Mouse (Mus musculus): ENCODE data around the gene Dnttip2.

DNA sequence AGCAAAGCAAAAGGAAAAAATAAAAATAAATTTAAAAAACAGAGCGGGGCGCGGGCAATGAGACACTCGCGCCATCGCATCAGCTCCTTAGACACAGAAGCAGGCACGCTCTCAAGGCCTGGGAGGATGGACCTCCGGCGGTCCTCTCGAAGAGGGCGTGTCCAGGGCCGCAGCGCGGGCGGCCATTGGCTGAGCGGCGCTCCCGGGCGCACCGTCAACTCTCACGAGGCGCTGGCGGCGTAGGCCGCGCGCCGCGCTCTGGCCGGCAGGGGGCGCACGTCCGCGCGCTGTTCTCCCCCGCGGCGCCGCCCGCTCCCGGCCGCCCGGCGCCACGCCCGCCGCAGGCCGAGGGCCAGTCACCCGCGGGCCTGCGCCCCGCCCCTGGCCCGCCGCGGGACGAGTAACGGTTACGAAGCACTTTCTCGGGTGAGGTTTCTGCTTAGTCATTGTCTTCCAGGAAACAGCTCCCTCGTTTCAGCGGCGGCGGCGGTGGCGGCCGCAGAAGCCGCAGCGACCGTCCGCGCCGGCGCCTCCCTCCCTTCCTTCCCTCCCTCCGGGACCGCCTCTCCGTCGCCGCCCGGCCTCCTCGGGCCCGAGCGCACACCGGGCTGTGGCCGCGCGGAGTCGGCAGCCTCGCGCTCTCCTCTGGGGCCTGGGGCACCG is 28.8 kb upstream of the Dnttip2 start, which contains the start of gene Gclm:
- peak; percentile 47; the same call in 1 of the 2 replicates for TF ChIP-seq CTCF (IDR thresholded peaks at IDR 0.05; ENCODE audit: borderline replicate concordance, insufficient read depth, low read depth, low read length)
- TF ChIP-seq POLR2A (IDR thresholded peaks at IDR 0.05; ENCODE audit: borderline replicate concordance, insufficient read depth, low read length) = peak; percentile 57; the same call in 1 of the 2 replicates

Data from cerebellum, adult 2 months (tissue).